Mouse (Mus musculus): ENCODE results near the gene Obscn. TPM values are rescaled to one million over a fixed set of nuclear protein-coding genes. Genes with fewer than 3 reads are reported as not detected.
A peak's percentile ranks its signal among the peaks of the same experiment; 100 is the strongest.

The Obscn gene
- polyA plus RNA-seq, 1 experiment from 2014 or later: 0.03 TPM

DNA sequence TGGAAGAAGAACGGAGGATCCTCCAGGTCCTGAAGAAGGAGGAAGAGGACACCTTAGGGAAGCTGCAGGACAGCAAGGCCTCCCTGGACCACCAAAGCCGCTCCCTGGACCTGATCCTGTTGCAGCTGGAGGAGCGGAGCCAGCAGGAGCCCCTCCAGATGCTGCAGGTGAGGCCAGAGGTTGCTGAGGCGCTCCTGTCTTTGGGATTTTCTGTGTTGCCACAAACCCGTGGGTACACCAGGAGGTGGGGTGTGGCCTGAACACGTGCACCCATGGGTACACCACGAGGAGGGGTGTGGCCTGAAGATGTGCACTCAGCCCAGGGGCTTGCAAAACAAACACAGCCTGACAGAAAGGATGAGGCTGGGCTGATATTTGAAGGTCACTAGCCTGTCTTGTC, 167.7 kb downstream of the Obscn start:
- Histone ChIP-seq H3K27me3 (ENCODE audit: control insufficient read depth, insufficient read depth, low read length) (no peaks in the 10 kb centered on the region), H3K4me1 (ENCODE audit: control insufficient read depth, insufficient read depth, low read length) (peaks cover 4% of the 10 kb centered on the region), H3K36me3 (ENCODE audit: control insufficient read depth, insufficient read depth, low read length) (peaks cover 3% of the 10 kb centered on the region; the same call in 1 of the 2 replicates), H3K27ac (ENCODE audit: low read depth, low read length) (no peak overlapping the region), H3K4me3 (ENCODE audit: low read depth, low read length) (no peak overlapping the region), H3K9ac (ENCODE audit: low read length) (no peak overlapping the region), H3K4me2 (no peak overlapping the region), H3K9me3 (ENCODE audit: control insufficient read depth, low read length) (no peaks in the 10 kb centered on the region)
- 81% methylated on average over 7 of the region's 7 CpGs for WGBS
- ATAC-seq (ENCODE audit: low FRiP score) (no peak), DNase-seq (ENCODE audit: low spot score, missing footprints) (no peak)

DNA sequence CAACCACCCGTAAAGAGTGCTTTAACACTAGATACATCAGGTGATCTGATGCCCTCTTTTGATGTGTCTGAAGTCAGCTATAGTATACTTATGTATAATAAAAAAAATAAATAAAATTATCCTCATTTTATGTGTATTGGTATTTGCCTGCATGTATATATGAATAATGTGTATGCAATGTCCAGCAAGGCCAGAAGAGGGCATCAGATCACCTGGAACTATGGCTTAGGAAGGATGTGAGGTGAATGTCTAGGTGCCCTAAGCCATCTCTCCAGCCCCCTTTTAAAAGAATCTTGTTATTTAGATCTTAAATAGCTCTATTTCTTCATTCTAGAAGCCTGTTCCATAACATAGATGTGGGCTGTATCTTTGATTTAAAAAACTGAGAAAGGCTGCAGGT, 168.9 kb downstream of the Obscn start:
- Histone ChIP-seq H3K4me2 (no peak overlapping the region), H3K4me3 (ENCODE audit: low read depth, low read length) (no peak overlapping the region), H3K36me3 (ENCODE audit: control insufficient read depth, insufficient read depth, low read length) (peaks cover 3% of the 10 kb centered on the region; the same call in 1 of the 2 replicates), H3K9ac (ENCODE audit: low read length) (no peak overlapping the region), H3K4me1 (ENCODE audit: control insufficient read depth, insufficient read depth, low read length) (peaks cover 4% of the 10 kb centered on the region), H3K27me3 (ENCODE audit: control insufficient read depth, insufficient read depth, low read length) (no peaks in the 10 kb centered on the region), H3K9me3 (ENCODE audit: control insufficient read depth, low read length) (no peaks in the 10 kb centered on the region), H3K27ac (ENCODE audit: low read depth, low read length) (no peak overlapping the region)
- DNase-seq (ENCODE audit: low spot score, missing footprints): no peak
- 96% methylated on average over 1 of the region's 1 CpGs for WGBS
- no peak for ATAC-seq (ENCODE audit: low FRiP score)

DNA sequence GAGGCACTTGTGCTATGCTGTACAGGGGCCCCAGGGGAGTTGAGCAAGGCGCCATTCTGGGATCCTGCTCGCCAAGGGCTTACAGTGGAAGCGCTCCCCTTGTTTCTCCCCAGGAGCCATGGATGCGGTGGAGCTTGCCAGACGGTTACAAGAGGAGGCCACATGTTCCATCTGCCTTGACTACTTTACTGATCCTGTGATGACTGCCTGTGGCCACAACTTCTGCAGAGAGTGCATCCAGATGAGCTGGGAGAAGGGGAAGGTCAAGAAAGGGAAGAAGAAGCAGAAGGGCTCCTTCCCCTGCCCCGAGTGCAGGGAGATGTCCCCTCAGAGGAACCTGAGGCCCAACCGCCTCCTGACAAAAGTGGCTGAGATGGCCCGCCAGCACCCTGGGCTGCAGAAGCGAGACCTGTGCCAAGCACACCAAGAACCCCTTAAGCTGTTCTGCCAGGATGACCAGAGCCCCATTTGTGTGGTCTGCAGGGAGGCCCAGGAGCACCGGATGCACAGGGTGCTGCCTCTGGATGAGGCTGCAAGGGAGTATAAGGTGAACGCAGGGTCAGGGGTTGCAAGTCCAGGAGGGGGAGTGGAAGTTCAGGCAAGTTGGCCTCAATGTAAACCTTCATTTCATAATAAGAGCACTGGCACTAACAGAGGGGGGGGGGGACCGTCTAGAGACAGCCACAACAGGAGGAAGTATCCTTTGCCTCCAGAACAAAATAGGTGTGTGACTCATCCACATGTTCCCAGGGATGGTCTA, 171.0 kb downstream of the Obscn start:
- 49% methylated on average over 12 of the region's 12 CpGs for WGBS

DNA sequence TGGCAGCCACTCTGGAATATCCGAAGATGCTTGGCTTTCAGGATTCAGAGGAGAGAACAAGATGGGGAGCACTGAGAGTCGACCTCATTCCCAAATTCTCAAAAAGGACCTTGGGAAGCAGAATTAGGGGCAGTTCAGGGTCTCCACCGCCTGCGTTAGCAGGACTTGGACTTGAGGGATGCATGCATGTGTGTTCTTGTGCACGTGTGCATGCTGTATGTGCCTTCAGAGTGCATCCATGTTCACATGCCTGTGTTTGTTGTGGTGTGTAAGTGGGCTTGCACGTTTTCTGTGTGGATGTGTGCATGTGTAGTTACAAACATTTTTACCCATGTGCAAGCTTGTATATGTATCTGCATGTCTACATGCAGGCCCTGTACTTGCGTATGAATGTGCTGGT, 172.0 kb downstream of the Obscn start:
- no peaks in the 10 kb centered on the region for H3K36me3 ChIP-seq (ENCODE audit: control insufficient read depth, insufficient read depth, low read length)
- no peak overlapping the region for H3K27ac ChIP-seq (ENCODE audit: low read depth, low read length)
- H3K4me1 ChIP-seq (ENCODE audit: control insufficient read depth, insufficient read depth, low read length): peaks cover 9% of the 10 kb centered on the region
- no peak for DNase-seq (ENCODE audit: low spot score, missing footprints)
- H3K4me3 ChIP-seq (ENCODE audit: low read depth, low read length): no peak overlapping the region
- no peak for ATAC-seq (ENCODE audit: low FRiP score)
- H3K9me3 ChIP-seq (ENCODE audit: control insufficient read depth, low read length): no peaks in the 10 kb centered on the region
- H3K9ac ChIP-seq (ENCODE audit: low read length): no peak overlapping the region
- peaks cover 6% of the 10 kb centered on the region; the same call in 1 of the 2 replicates for H3K27me3 ChIP-seq (ENCODE audit: control insufficient read depth, insufficient read depth, low read length)
- 87% methylated on average over 7 of the region's 7 CpGs for WGBS
- H3K4me2 ChIP-seq: no peak overlapping the region

More for the DNA sequence above, 171.0 kb downstream of the Obscn start:
- no peak for DNase-seq (ENCODE audit: low spot score, missing footprints)
- H3K4me1 ChIP-seq (ENCODE audit: control insufficient read depth, insufficient read depth, low read length): peaks cover 4% of the 10 kb centered on the region
- peak; percentile 25; the same call in 1 of the 2 replicates for ATAC-seq (ENCODE audit: low FRiP score)
- H3K27ac ChIP-seq (ENCODE audit: low read depth, low read length): peak overlapping the region; percentile 30; the same call in 1 of the 2 replicates
- H3K9me3 ChIP-seq (ENCODE audit: control insufficient read depth, low read length): no peaks in the 10 kb centered on the region
- no peak overlapping the region for H3K9ac ChIP-seq (ENCODE audit: low read length)
- H3K4me2 ChIP-seq: no peak overlapping the region
- no peak overlapping the region for H3K4me3 ChIP-seq (ENCODE audit: low read depth, low read length)
- H3K36me3 ChIP-seq (ENCODE audit: control insufficient read depth, insufficient read depth, low read length): no peaks in the 10 kb centered on the region
- peaks cover 6% of the 10 kb centered on the region; the same call in 1 of the 2 replicates for H3K27me3 ChIP-seq (ENCODE audit: control insufficient read depth, insufficient read depth, low read length)

DNA sequence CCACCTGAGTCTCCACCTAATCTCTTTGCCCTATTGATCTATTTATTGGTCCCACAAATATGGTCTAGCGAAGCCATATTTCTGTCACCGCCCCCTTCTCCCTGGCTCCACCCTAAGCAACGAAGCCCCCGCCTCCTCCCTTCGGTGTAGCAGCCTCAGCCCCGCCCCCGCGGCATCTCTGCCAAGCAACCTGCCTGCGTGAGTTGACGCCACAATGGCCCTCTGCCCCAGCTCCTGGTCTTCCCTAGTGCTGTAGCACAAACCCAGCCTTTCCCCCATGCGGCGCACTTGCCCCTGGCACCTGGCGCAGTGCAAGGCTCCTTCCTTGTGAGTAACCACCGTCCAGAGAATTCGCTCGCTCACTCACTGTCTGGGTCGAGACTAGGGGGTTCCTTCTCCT, 172.7 kb downstream of the Obscn start:
- Histone ChIP-seq H3K27me3 (ENCODE audit: control insufficient read depth, insufficient read depth, low read length) (peaks cover 8% of the 10 kb centered on the region; the same call in 1 of the 2 replicates), H3K27ac (ENCODE audit: low read depth, low read length) (no peak overlapping the region), H3K36me3 (ENCODE audit: control insufficient read depth, insufficient read depth, low read length) (no peaks in the 10 kb centered on the region), H3K4me2 (no peak overlapping the region), H3K4me3 (ENCODE audit: low read depth, low read length) (no peak overlapping the region), H3K9me3 (ENCODE audit: control insufficient read depth, low read length) (no peaks in the 10 kb centered on the region), H3K9ac (ENCODE audit: low read length) (no peak overlapping the region), H3K4me1 (ENCODE audit: control insufficient read depth, insufficient read depth, low read length) (peaks cover 9% of the 10 kb centered on the region)
- no peak for ATAC-seq (ENCODE audit: low FRiP score)
- DNase-seq (ENCODE audit: low spot score, missing footprints): no peak
- 40% methylated on average over 17 of the region's 17 CpGs for WGBS

DNA sequence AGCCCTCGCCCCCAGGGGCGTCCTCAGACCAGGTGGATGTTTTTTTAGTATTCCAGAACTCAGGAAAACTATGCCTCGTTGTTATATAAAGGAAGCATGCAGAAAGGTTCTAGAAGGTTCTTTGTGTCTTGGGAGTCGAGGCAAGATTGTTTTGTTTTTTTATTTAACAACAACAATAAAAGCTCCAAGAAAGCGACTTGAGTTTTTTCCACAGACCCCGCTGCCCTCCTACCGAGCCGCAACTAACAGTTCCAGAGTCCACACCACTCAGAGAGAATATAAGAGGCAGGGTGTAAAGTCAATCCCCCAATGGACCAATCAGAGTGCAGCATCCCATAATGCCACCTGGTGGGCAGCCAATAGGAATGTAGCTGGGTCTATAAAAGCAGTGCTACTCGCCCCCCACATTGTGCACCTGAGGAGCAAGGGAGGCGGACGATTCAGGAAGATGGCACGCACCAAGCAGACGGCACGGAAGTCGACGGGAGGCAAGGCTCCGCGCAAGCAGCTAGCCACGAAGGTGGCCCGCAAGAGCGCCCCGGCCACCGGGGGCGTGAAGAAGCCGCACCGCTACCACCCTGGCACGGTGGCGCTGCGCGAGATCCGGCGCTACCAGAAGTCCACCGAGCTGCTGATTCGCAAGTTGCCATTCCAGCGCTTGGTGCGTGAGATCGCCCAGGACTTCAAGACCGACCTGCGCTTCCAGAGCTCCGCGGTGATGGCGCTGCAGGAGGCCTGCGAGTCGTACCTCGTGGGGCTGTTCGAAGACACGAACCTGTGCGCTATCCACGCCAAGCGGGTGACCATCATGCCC, 174.6 kb downstream of the Obscn start:
- Histone ChIP-seq H3K27ac (ENCODE audit: low read depth, low read length) (no peak overlapping the region), H3K4me2 (no peak overlapping the region), H3K27me3 (ENCODE audit: control insufficient read depth, insufficient read depth, low read length) (peaks cover 17% of the 10 kb centered on the region; the same call in 1 of the 2 replicates), H3K9me3 (ENCODE audit: control insufficient read depth, low read length) (no peaks in the 10 kb centered on the region), H3K4me3 (ENCODE audit: low read depth, low read length) (no peak overlapping the region), H3K36me3 (ENCODE audit: control insufficient read depth, insufficient read depth, low read length) (no peaks in the 10 kb centered on the region), H3K4me1 (ENCODE audit: control insufficient read depth, insufficient read depth, low read length) (peaks cover 20% of the 10 kb centered on the region), H3K9ac (ENCODE audit: low read length) (no peak overlapping the region)
- ATAC-seq (ENCODE audit: low FRiP score) (no peak), DNase-seq (ENCODE audit: low spot score, missing footprints) (peak; percentile 83)
- 60% methylated on average over 45 of the region's 50 CpGs for WGBS

DNA sequence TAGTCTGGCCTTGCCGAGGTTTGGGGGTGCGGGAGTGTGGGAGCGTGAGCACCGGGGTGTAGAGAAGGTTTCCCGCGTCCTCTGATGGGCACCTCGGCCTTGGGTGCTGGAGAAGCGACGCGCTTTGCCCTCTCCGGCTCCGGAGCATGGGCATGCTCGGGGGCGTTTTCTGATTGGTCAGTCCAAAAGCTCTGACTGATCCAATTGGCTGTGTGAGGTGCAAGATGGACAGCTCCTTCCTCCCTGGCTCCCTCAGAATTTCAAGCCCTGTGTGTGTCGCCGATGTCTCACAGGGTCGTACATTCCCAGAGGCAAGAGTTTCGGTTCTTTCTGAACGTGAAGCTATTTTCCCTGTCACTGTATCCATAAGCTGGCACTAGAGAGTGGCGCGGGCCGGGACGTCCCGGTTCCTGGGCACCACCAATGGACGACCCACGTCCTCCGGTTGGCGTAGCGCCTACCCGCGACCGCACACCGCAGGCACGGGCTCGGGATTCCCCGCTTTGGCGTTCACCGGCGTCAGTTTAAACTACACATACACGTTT, 176.2 kb downstream of the Obscn start:
- Histone ChIP-seq H3K4me2 (peak overlapping the region; percentile 72), H3K4me1 (ENCODE audit: control insufficient read depth, insufficient read depth, low read length) (peaks cover 27% of the 10 kb centered on the region), H3K4me3 (ENCODE audit: low read depth, low read length) (peak overlapping the region; percentile 39), H3K36me3 (ENCODE audit: control insufficient read depth, insufficient read depth, low read length) (no peaks in the 10 kb centered on the region), H3K27me3 (ENCODE audit: control insufficient read depth, insufficient read depth, low read length) (peaks cover 17% of the 10 kb centered on the region; the same call in 1 of the 2 replicates), H3K9ac (ENCODE audit: low read length) (peak overlapping the region; percentile 47), H3K27ac (ENCODE audit: low read depth, low read length) (peak overlapping the region; percentile 20; the same call in 1 of the 2 replicates), H3K9me3 (ENCODE audit: control insufficient read depth, low read length) (no peaks in the 10 kb centered on the region)
- ATAC-seq (ENCODE audit: low FRiP score) (peak; percentile 81), DNase-seq (ENCODE audit: low spot score, missing footprints) (peak; percentile 97)
- WGBS: 4% methylated on average over 40 of the region's 40 CpGs

DNA sequence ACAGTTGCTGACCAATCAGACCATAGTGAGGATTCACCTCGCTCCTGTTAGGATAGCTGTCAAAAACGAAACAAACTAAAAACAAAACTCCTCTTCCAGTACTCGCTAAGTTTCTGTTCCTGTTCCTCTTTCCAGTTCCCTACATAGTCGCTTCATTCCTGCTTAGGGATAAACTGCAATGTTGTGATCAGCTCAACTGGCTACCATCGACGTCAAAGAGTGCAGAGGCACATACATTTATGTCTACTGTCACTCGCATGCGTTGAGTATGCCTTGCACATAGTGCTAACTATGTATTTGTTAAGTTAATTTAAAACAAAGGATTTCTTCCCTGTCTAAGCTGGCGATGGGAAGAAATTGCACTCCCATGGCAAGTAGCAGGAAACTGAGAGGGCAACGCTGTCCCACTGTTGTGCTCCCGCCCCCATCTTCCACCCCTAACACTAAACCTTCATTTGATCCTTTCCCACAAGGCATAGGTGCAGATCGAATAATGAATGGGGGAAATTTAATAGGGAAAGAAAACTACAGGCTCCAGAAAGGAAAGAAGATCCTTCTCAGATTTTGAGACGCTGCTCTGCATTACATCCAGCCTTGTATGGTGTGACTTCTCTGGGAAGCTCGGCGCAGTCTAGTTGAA, 176.9 kb downstream of the Obscn start:
- Histone ChIP-seq H3K4me2 (peak overlapping the region; percentile 72), H3K9me3 (ENCODE audit: control insufficient read depth, low read length) (no peaks in the 10 kb centered on the region), H3K27me3 (ENCODE audit: control insufficient read depth, insufficient read depth, low read length) (peaks cover 17% of the 10 kb centered on the region; the same call in 1 of the 2 replicates), H3K4me3 (ENCODE audit: low read depth, low read length) (peak overlapping the region; percentile 39), H3K27ac (ENCODE audit: low read depth, low read length) (peak overlapping the region; percentile 20; the same call in 1 of the 2 replicates), H3K4me1 (ENCODE audit: control insufficient read depth, insufficient read depth, low read length) (peaks cover 27% of the 10 kb centered on the region), H3K36me3 (ENCODE audit: control insufficient read depth, insufficient read depth, low read length) (no peaks in the 10 kb centered on the region), H3K9ac (ENCODE audit: low read length) (peak overlapping the region; percentile 47)
- 43% methylated on average over 15 of the region's 15 CpGs for WGBS
- DNase-seq (ENCODE audit: low spot score, missing footprints) (peak; percentile 84), ATAC-seq (ENCODE audit: low FRiP score) (no peak)
